Mouse (Mus musculus): Measurements from ENCODE around the gene Tmem98. TPM values are rescaled to one million over a fixed set of nuclear protein-coding genes. Genes with fewer than 3 reads are reported as not detected.

Tmem98 gene
- polyA plus RNA-seq, 1 experiment from 2014 or later, result 84.6 TPM

DNA sequence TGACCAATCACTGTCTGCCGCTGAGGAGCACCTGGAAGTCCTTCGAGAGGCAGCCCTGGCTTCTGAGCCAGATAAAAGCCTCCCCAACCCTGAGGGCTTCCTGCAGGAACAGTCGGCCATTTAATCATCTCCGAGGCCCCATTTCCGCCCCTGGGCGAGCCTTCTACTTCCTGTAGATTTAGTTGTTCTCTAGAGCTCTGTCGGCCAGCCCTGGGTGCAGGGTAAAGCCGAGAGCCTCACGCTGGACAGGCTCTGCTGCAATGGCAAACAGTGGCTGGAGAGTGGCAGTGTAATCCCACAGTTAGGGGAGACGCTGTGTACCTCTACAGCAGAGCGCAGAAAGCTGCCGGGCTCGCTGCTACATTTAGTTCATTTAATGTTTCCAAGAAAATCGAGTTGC is 11.3 kb downstream of the Tmem98 start:
- Histone ChIP-seq H3K9ac (no peak overlapping the region), H3K9me3 (replicated peaks) (no peaks in the 10 kb centered on the region), H3K4me2 (0 out of 2 replicates have a peak overlapping the region, but pooled peaks have one; percentile 18), H3K36me3 (peaks cover 9% of the 10 kb centered on the region; the same call in 1 of the 2 replicates), H3K27ac (peak overlapping the region; percentile 13), H3K27me3 (no peaks in the 10 kb centered on the region), H3K4me1 (replicated peaks) (peaks cover 26% of the 10 kb centered on the region), H3K4me3 (no peak overlapping the region)
- 43% methylated on average over 14 of the region's 14 CpGs for WGBS
- peak; percentile 16; the same call in 1 of the 2 replicates for ATAC-seq (replicated peaks; ENCODE audit: insufficient number of reproducible peaks, insufficient read depth, low FRiP score, low read depth)

DNA sequence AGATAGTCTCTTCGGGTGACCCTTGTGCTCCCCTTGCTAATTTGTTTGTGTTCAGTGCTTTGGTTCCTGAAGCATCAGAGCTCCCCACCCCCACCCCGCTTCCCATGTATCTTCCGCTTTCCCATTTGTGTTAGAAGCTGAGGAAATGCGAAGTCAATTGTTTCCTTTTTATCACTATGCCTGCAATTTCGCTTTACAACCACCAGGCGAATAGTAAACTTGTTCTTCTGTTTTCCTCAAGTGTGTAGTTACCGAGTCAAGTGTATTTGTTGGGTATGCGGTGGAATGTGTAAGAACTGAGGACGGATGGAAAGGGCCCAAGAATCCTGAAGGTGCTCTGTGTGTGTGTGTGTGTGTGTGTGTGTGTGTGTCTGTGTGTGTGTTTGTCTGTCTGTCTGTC is 11.8 kb downstream of the Tmem98 start:
- Histone ChIP-seq H3K4me1 (replicated peaks) (peaks cover 26% of the 10 kb centered on the region), H3K9ac (no peak overlapping the region), H3K4me2 (no peak overlapping the region), H3K27me3 (no peaks in the 10 kb centered on the region), H3K9me3 (replicated peaks) (no peaks in the 10 kb centered on the region), H3K27ac (peak overlapping the region; percentile 13; the same call in 1 of the 2 replicates), H3K36me3 (peaks cover 6% of the 10 kb centered on the region; the same call in 1 of the 2 replicates), H3K4me3 (no peak overlapping the region)
- ATAC-seq (replicated peaks; ENCODE audit: insufficient number of reproducible peaks, insufficient read depth, low FRiP score, low read depth), result no peak
- 75% methylated on average over 9 of the region's 9 CpGs for WGBS

DNA sequence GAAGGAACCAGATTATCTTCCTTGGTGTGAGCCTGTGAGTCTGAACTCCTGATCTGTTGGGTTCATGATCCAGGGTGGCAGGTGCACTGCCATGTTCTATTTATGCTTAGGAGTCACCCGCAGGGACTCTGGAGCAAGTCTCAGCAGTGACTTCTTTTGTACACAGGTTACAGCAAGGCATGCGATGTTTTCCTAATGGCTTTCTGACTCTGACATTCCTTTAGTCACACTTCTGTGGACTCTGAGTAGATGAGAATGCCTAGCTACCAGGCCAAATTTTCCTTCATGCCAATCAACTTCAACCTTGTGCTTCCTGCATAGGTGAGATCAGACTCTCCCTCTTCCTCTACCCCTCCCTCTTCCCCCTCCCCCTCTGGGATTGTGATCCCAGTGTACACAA is 25.4 kb downstream of the Tmem98 start:
- Histone ChIP-seq H3K4me2 (no peak overlapping the region), H3K4me1 (replicated peaks) (no peaks in the 10 kb centered on the region), H3K4me3 (no peak overlapping the region), H3K27me3 (peaks cover 3% of the 10 kb centered on the region; the same call in 1 of the 2 replicates), H3K27ac (no peak overlapping the region), H3K9me3 (replicated peaks) (no peaks in the 10 kb centered on the region), H3K36me3 (no peaks in the 10 kb centered on the region), H3K9ac (no peak overlapping the region)
- no peak for ATAC-seq (replicated peaks; ENCODE audit: insufficient number of reproducible peaks, insufficient read depth, low FRiP score, low read depth)
- 80% methylated on average over 2 of the region's 2 CpGs for WGBS

DNA sequence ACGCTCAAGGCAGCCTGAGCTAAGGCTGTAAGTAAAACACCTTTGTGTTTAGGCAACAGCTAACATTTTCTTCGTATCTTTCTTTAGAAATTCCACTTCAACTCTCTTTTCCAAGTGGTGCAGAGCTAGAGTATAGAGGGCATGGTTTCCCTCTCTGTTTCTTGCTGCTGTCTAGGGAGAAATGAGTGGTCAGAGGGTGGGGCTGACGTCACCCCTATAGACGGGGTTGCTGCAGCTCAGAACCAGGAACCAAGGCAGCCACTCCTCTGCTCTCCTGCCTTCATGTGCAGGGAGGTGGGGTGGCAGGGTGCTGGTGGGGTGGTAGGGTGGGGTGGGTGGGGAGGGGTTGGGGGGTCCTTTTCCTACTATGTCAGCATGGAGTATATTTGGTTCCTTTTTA is 25.9 kb downstream of the Tmem98 start:
- no peaks in the 10 kb centered on the region; the same call in 1 of the 2 replicates for H3K4me1 ChIP-seq (replicated peaks)
- no peak for ATAC-seq (replicated peaks; ENCODE audit: insufficient number of reproducible peaks, insufficient read depth, low FRiP score, low read depth)
- H3K9ac ChIP-seq, result no peak overlapping the region
- H3K4me3 ChIP-seq, result no peak overlapping the region
- no peak overlapping the region for H3K27ac ChIP-seq
- no peaks in the 10 kb centered on the region for H3K9me3 ChIP-seq (replicated peaks)
- 55% methylated on average over 4 of the region's 4 CpGs for WGBS
- no peak overlapping the region for H3K4me2 ChIP-seq
- H3K27me3 ChIP-seq, result peaks cover 3% of the 10 kb centered on the region; the same call in 1 of the 2 replicates
- H3K36me3 ChIP-seq, result no peaks in the 10 kb centered on the region

DNA sequence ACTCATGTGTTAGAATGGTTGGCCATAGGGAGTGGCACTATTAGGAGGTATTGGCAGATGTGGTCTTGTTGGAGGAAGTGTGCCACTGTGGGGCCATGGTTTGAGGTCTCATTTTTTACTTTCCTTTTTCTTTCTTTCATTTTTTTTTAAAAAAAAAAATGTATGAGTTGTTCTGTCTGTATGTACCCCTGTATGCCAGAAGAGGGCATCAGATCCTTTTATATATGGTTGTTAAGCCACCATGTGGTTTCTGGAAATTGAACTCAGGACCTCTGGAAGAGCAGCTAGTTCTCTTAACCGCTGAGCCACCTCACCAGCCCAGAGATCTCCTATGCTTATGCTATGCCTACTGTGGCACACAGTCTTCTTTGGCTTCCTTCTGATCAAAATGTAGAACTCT is 28.7 kb downstream of the Tmem98 start:
- Histone ChIP-seq H3K36me3 (no peaks in the 10 kb centered on the region), H3K27ac (no peak overlapping the region), H3K9ac (no peak overlapping the region), H3K4me1 (replicated peaks) (no peaks in the 10 kb centered on the region; the same call in 1 of the 2 replicates), H3K4me3 (no peak overlapping the region), H3K27me3 (peaks cover 3% of the 10 kb centered on the region; the same call in 1 of the 2 replicates), H3K4me2 (no peak overlapping the region), H3K9me3 (replicated peaks) (no peaks in the 10 kb centered on the region)
- 79% methylated on average over 1 of the region's 1 CpGs for WGBS
- no peak for ATAC-seq (replicated peaks; ENCODE audit: insufficient number of reproducible peaks, insufficient read depth, low FRiP score, low read depth)

DNA sequence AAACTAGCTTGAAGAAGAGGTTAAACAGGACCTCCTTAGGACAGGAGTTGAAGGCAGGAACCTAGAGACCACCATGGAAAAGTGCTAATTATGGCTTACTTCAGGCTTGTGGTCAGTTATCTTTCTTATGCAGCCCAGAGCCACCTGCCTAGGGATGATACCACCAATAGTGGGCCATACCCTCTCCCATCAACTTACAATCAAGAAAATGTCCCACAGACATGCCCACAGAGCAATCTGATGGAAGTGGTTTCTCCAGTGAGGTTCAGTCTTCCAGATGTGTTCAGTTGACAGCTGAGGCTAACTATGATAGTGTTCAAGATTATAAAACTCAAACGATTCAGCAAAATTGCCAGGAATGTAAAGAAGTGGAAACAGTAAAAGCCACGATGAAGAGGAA is 33.5 kb downstream of the Tmem98 start:
- 60% methylated on average over 2 of the region's 2 CpGs for WGBS

DNA sequence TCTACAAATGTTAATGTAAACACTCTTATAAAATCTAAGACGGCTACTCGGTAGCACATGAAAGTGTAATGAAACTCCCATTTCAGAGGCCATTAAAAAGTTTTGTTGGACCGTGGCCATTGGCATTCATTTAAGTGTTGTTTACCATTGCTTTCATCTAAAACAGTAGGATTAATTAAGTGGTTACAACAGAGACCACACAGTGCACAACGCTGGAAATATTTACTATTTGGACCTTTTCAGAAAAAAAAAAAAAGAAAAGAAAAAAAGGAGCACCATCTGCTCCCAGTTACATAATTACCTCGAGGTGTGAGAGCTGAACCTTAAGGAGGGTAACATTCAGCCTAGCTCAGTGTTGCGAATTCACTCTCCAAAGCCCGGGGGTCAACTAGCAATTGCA is 35.5 kb downstream of the Tmem98 start:
- Histone ChIP-seq H3K4me2 (no peak overlapping the region), H3K9ac (no peak overlapping the region), H3K27ac (no peak overlapping the region), H3K4me1 (replicated peaks) (no peaks in the 10 kb centered on the region; the same call in 1 of the 2 replicates), H3K9me3 (replicated peaks) (no peaks in the 10 kb centered on the region), H3K36me3 (no peaks in the 10 kb centered on the region), H3K27me3 (no peaks in the 10 kb centered on the region), H3K4me3 (no peak overlapping the region)
- no peak for ATAC-seq (replicated peaks; ENCODE audit: insufficient number of reproducible peaks, insufficient read depth, low FRiP score, low read depth)
- WGBS, result 73% methylated on average over 7 of the region's 7 CpGs

More for the DNA sequence above, 33.5 kb downstream of the Tmem98 start:
- no peaks in the 10 kb centered on the region for H3K27me3 ChIP-seq
- no peaks in the 10 kb centered on the region; the same call in 1 of the 2 replicates for H3K4me1 ChIP-seq (replicated peaks)
- no peaks in the 10 kb centered on the region for H3K36me3 ChIP-seq
- H3K9ac ChIP-seq, result no peak overlapping the region
- no peak overlapping the region for H3K4me3 ChIP-seq
- no peak for ATAC-seq (replicated peaks; ENCODE audit: insufficient number of reproducible peaks, insufficient read depth, low FRiP score, low read depth)
- H3K27ac ChIP-seq, result no peak overlapping the region
- no peaks in the 10 kb centered on the region for H3K9me3 ChIP-seq (replicated peaks)
- no peak overlapping the region for H3K4me2 ChIP-seq

DNA sequence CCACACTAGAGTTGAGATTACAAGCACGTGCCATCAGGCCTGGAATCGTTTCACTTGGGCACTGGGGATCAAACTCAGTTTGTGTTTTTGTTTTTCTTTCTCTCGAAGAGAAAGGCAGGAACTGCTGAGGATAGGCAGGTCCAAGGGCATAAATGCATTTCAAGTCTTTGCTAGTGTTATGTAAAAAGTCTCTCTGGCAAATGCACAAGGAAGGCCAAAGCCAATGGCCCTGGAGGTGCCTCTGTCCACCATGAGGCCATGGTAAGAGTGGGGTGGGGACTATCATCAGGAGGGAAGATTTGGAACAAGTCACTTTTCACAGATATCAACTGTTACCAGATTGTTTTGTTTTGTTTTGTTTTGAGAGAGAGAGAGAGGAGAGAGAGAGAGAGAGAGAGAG is 36.1 kb downstream of the Tmem98 start:
- 33% methylated on average over 3 of the region's 3 CpGs for WGBS
- Histone ChIP-seq H3K9me3 (replicated peaks) (no peaks in the 10 kb centered on the region), H3K36me3 (no peaks in the 10 kb centered on the region), H3K9ac (no peak overlapping the region), H3K27ac (no peak overlapping the region), H3K4me3 (no peak overlapping the region), H3K4me2 (no peak overlapping the region), H3K4me1 (replicated peaks) (no peaks in the 10 kb centered on the region), H3K27me3 (no peaks in the 10 kb centered on the region)
- ATAC-seq (replicated peaks; ENCODE audit: insufficient number of reproducible peaks, insufficient read depth, low FRiP score, low read depth), result no peak

DNA sequence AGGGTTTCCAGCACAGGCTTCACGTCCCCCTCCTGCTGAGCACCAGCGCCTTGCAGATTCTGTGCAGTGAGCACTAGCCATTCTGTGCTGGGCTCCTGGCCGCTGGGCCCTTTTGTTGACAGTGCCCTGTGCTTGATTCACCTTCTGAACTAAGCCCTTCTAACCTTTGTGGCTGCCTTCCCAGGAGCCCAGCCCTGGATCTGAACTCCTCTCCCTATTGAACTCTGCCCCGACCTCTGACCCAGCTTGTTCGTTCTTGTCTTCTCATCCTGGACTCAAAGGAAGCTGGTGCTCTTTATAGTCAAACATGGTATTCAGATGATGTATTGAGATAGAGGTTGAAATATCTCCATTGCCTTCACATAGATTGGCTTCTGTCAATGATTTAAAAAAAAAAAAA is 38.2 kb downstream of the Tmem98 start:
- WGBS, result 66% methylated on average over 5 of the region's 5 CpGs
- Histone ChIP-seq H3K36me3 (no peaks in the 10 kb centered on the region), H3K9ac (no peak overlapping the region), H3K9me3 (replicated peaks) (no peaks in the 10 kb centered on the region), H3K4me1 (replicated peaks) (no peaks in the 10 kb centered on the region), H3K27me3 (no peaks in the 10 kb centered on the region), H3K4me3 (no peak overlapping the region), H3K27ac (no peak overlapping the region), H3K4me2 (no peak overlapping the region)
- ATAC-seq (replicated peaks; ENCODE audit: insufficient number of reproducible peaks, insufficient read depth, low FRiP score, low read depth), result no peak

DNA sequence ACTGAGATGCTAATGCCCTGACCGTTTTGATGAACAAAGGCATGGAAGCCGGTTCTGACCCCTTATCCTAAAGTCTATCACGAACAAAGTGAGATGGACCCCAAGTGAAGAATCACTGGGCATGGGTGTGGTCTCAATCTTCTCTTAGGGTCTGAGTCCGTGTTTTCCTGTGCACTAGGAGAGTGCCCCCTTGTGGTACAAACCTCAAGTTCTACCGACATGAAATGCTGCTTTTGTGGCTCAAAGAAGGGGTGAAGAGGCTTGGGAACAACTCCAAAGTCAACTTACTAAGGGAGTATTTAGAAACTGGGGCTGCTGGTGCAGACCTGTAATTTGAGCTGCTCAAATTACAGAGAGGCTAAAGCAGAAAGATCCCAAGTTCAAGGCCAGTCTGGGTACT is 41.9 kb downstream of the Tmem98 start:
- no peak for ATAC-seq (replicated peaks; ENCODE audit: insufficient number of reproducible peaks, insufficient read depth, low FRiP score, low read depth)
- Histone ChIP-seq H3K4me2 (no peak overlapping the region), H3K4me3 (no peak overlapping the region), H3K9ac (no peak overlapping the region), H3K36me3 (no peaks in the 10 kb centered on the region), H3K27me3 (no peaks in the 10 kb centered on the region), H3K4me1 (replicated peaks) (no peaks in the 10 kb centered on the region), H3K27ac (no peak overlapping the region), H3K9me3 (replicated peaks) (no peaks in the 10 kb centered on the region)
- WGBS, result 42% methylated on average over 5 of the region's 5 CpGs

DNA sequence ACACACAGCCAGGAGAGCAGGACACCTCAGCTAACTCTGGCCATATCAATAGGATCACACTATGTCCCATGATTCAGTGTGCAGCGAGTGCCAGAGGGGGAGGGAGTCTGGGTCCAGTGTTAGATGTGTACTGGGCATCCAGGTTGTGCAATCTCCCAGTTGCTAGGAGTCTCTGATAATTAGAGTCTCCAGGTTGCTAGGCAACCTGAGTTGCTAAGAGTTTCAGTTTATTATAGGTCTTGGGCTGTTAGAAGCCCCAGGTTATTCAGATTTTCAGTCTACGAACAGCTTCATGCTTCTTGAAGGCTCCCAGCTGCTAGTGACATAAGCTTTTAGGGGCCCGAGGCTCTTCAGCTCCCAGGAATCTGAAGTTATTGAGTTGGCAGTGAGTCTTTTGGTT is 43.0 kb downstream of the Tmem98 start:
- Histone ChIP-seq H3K27ac (no peak overlapping the region), H3K4me2 (no peak overlapping the region), H3K27me3 (no peaks in the 10 kb centered on the region), H3K9me3 (replicated peaks) (no peaks in the 10 kb centered on the region), H3K9ac (no peak overlapping the region), H3K36me3 (no peaks in the 10 kb centered on the region), H3K4me1 (replicated peaks) (no peaks in the 10 kb centered on the region), H3K4me3 (no peak overlapping the region)
- WGBS, result 45% methylated on average over 3 of the region's 3 CpGs
- ATAC-seq (replicated peaks; ENCODE audit: insufficient number of reproducible peaks, insufficient read depth, low FRiP score, low read depth), result no peak

DNA sequence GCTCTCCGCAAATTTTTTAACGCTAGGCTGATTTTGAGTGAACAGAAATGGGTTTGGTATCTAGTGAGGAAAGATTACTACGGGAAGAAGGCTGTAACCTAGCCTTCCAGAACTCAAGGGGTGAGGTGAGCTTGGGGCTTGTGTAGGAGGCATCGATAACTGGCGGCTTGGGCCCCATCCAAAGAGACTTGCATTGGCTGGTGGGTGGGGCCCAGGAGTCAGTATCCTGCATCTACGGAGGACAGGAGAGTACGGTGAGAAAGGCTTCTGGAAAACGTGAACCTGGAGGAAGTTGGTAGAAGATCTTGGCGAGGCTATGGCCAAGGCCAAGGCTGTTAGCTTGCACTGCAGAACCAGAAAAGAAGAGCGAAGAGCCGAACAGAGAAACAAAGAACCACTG is 44.5 kb downstream of the Tmem98 start:
- Histone ChIP-seq H3K36me3 (no peaks in the 10 kb centered on the region), H3K9me3 (replicated peaks) (no peaks in the 10 kb centered on the region), H3K27me3 (no peaks in the 10 kb centered on the region), H3K9ac (no peak overlapping the region), H3K27ac (no peak overlapping the region), H3K4me1 (replicated peaks) (no peaks in the 10 kb centered on the region), H3K4me2 (no peak overlapping the region), H3K4me3 (no peak overlapping the region)
- WGBS, result 77% methylated on average over 11 of the region's 11 CpGs
- ATAC-seq (replicated peaks; ENCODE audit: insufficient number of reproducible peaks, insufficient read depth, low FRiP score, low read depth), result no peak
